Comparison of ENCODE assay signal across 13 mouse cellular contexts in the genomic region with DNA sequence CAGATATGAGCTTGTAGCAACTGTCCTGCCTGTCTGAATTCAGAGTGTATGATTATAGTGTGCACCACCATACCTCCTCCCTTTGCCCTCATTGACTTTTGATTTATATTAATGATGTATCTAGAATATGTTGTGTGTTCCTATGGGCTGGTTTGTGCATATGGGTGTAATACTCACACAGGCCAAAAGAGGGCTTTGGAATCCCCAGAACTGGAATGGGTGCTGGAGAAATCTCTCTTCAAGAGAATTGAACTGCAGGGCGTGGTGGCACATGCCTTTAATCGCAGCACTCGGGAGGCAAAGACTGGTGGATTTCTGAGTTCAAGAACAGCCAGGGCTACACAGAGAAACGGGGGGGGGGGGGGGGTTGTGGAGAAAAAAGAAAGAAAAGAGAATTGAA. TPM values are rescaled to one million over a fixed set of nuclear protein-coding genes. Genes with fewer than 3 reads are reported as not detected.
A peak's percentile ranks its signal among the peaks of the same experiment; 100 is the strongest.
DNase-seq lines count a peak whose midpoint lies in the region; ATAC-seq lines count a peak whose summit lies in the region.
"Had no signal": no experiment of that assay in that cellular context is flagged by ENCODE, and none has a peak within 500 bp of the region (broad histone marks: within the 10 kb centered on the region; RNA-seq: fewer than 3 reads in every experiment).

No protein-coding gene starts in this region.

- 79% methylated on average over 4 of the region's 4 CpGs for WGBS in hindbrain, embryonic 11.5 days
- WGBS in hindbrain, embryonic 16.5 days, result 81% methylated on average over 4 of the region's 4 CpGs

- no peak overlapping the region for H3K9ac ChIP-seq in hindbrain, embryonic 11.5 days (ENCODE audit: low read depth, low read length)
- no peak overlapping the region for H3K9ac ChIP-seq in hindbrain, embryonic 16.5 days (ENCODE audit: low read depth, low read length)
- H3K9ac ChIP-seq: embryonic facial prominence, embryonic 12.5 days; heart, embryonic 15.5 days; lung, embryonic 15.5 days had no signal

- no peaks in the 10 kb centered on the region for H3K4me1 ChIP-seq in hindbrain, embryonic 11.5 days (replicated peaks; ENCODE audit: control insufficient read depth, insufficient read depth, low read length)
- H3K4me1 ChIP-seq in hindbrain, embryonic 16.5 days (ENCODE audit: control insufficient read depth, insufficient read depth, low read depth, low read length), result no peaks in the 10 kb centered on the region
- H3K4me1 ChIP-seq: embryonic facial prominence, embryonic 12.5 days; heart, embryonic 15.5 days; limb, embryonic 10.5 days; lung, embryonic 15.5 days had no signal

- H3K9me3 ChIP-seq in hindbrain, embryonic 11.5 days (ENCODE audit: control insufficient read depth, low read length), result no peaks in the 10 kb centered on the region
- H3K9me3 ChIP-seq in hindbrain, embryonic 16.5 days (ENCODE audit: control insufficient read depth, low read length), result no peaks in the 10 kb centered on the region
- H3K9me3 ChIP-seq: embryonic facial prominence, embryonic 12.5 days; heart, embryonic 15.5 days; limb, embryonic 10.5 days; lung, embryonic 15.5 days had no signal

- no peak overlapping the region for H3K4me3 ChIP-seq in hindbrain, embryonic 11.5 days (ENCODE audit: low read depth, low read length)
- H3K4me3 ChIP-seq in hindbrain, embryonic 16.5 days (ENCODE audit: low read length), result no peak overlapping the region
- H3K4me3 ChIP-seq: embryonic facial prominence, embryonic 12.5 days; heart, embryonic 15.5 days; limb, embryonic 10.5 days; lung, embryonic 15.5 days had no signal

- ATAC-seq in hindbrain, embryonic 11.5 days (ENCODE audit: low FRiP score), result no peak
- ATAC-seq in hindbrain, embryonic 16.5 days, result no peak
- ATAC-seq: intestine, embryonic 16.5 days had no signal

- H3K36me3 ChIP-seq in hindbrain, embryonic 11.5 days (ENCODE audit: control insufficient read depth, insufficient read depth, low read length), result peaks cover 7% of the 10 kb centered on the region
- peaks cover 22% of the 10 kb centered on the region for H3K36me3 ChIP-seq in hindbrain, embryonic 16.5 days (ENCODE audit: control insufficient read depth, insufficient read depth, low read length)

- peak; percentile 37 for DNase-seq in hindbrain, embryonic 11.5 days (ENCODE audit: low spot score)
- peak; percentile 27 for DNase-seq in retina, postnatal 1 day
- DNase-seq in retina, embryonic 14.5 days (ENCODE audit: low spot score), result no peak
- DNase-seq in R1 (ENCODE audit: low read depth, low spot score), result peak; percentile 88
- no peak for DNase-seq in frontal cortex, postnatal 10 days (ENCODE audit: low spot score in 2 of 2)
- DNase-seq in urinary bladder, postnatal 14 days (ENCODE audit: low spot score), result no peak
- DNase-seq: adrenal gland, postnatal 14 days had no signal

- no peak overlapping the region for H3K4me2 ChIP-seq in hindbrain, embryonic 11.5 days (replicated peaks; ENCODE audit: low read depth, low read length)
- H3K4me2 ChIP-seq in hindbrain, embryonic 16.5 days (ENCODE audit: low read length), result no peak overlapping the region
- H3K4me2 ChIP-seq: embryonic facial prominence, embryonic 12.5 days; heart, embryonic 15.5 days; lung, embryonic 15.5 days had no signal

- no peak overlapping the region for H3K27ac ChIP-seq in hindbrain, embryonic 11.5 days (ENCODE audit: low read depth, low read length)
- no peak overlapping the region for H3K27ac ChIP-seq in hindbrain, embryonic 16.5 days (ENCODE audit: low read depth, low read length)
- H3K27ac ChIP-seq: embryonic facial prominence, embryonic 12.5 days; heart, embryonic 15.5 days; limb, embryonic 10.5 days; lung, embryonic 15.5 days had no signal

- H3K27me3 ChIP-seq in hindbrain, embryonic 11.5 days (ENCODE audit: control insufficient read depth, insufficient read depth, low read length), result no peaks in the 10 kb centered on the region
- no peaks in the 10 kb centered on the region for H3K27me3 ChIP-seq in hindbrain, embryonic 16.5 days (replicated peaks; ENCODE audit: control insufficient read depth, insufficient read depth, low read length)
- H3K27me3 ChIP-seq: embryonic facial prominence, embryonic 12.5 days; heart, embryonic 15.5 days; lung, embryonic 15.5 days had no signal

RNA-seq across cellular contexts. Expression of gene Tor3a, which starts 47.4 kb away (rescaled TPM):
- 5.5 and 6.5 TPM in 2 replicates for polyA plus RNA-seq in hindbrain, embryonic 11.5 days (2014; fragmentation: Nextera tagmentation; extraction: Ambion mirVana)
- 4.8 and 5.2 TPM in 2 replicates for polyA plus RNA-seq in hindbrain, embryonic 16.5 days (2015; fragmentation: Nextera tagmentation; extraction: Ambion mirVana)

Comparison
In these comparisons a context has a peak if more than half of its experiments do, and no peak if none do; other contexts are left out.
1. DNase-seq: peak in hindbrain, embryonic 11.5 days (single experiment), retina, postnatal 1 day (single experiment) and R1 (single experiment); none in retina, embryonic 14.5 days (single experiment), frontal cortex, postnatal 10 days (0 of 2) and urinary bladder, postnatal 14 days (single experiment).